Mouse (Mus musculus): ENCODE data around the gene Clic4. TPM values are rescaled to one million over a fixed set of nuclear protein-coding genes. Genes with fewer than 3 reads are reported as not detected.
A peak's percentile ranks its signal among the peaks of the same experiment; 100 is the strongest.

Gene Clic4
- total RNA-seq, 2 experiments from 2014 or later, result 27.1 to 27.6 TPM

DNA sequence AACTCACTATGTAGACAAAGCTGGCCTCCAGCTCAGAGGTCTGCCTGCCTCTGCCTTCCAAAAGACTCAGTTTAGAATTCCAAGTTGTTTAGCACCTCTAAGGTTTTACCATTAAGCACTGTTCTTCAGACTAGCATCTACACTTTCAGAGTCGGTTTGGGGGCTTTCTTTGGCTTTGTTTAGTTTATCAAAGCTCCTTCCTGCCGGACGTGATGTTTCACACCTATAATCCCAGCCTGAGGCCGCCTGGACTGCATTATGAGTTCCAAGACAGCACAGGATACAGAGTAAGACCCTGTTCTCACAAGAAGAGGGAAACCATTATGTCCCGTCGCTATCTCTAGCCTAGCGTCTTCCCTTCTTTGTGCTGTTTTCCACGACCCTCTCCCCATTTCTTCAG lies 2.1 kb downstream of the Clic4 start:
- no peak for DNase-seq (ENCODE audit: extremely low spot score in 1 of 2, low spot score in 2 of 2)
- intact Hi-C loops (cut with DNase I), result loop anchor here (5.0 kb wide), 1 partner anchor 42 kb away; no protein-coding TSS in a partner anchor

DNA sequence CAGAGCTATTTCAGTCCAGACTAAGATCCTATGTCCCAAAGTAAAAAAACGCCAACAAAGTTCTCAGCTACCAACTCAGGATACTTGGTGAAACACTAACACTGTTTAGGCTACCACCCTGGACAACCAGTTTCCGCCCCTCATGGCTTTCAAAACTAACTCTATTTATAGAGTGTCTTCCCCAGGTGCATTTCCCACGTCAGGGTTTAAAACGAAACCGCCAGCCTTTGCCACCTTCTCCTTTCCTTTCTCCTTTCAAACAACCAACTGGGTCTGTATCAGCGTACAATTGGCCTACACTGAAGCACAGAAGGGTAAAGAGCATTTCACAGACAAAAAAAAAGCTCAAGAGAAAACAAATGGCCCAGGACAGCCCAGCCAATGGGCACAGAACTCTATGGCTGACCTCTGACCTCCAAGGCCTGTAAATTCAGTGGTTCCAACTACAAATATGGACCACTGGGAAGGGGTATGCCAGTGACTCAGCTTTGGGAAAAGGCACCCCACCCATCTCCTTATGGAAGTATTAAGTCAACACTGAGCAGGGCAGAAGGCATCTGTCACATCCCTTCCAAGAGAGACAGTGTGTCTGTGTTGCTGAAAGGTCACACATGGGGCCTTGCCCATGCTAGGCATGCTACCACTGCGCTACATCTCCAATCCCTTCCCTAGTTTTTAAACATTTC lies 2.8 kb downstream of the Clic4 start:
- intact Hi-C loops (cut with DNase I), result loop anchor here (5.0 kb wide), 2 partner anchors 43 to 47 kb away; no protein-coding TSS in a partner anchor
- DNase-seq (ENCODE audit: extremely low spot score in 1 of 2, low spot score in 2 of 2), result no peak

DNA sequence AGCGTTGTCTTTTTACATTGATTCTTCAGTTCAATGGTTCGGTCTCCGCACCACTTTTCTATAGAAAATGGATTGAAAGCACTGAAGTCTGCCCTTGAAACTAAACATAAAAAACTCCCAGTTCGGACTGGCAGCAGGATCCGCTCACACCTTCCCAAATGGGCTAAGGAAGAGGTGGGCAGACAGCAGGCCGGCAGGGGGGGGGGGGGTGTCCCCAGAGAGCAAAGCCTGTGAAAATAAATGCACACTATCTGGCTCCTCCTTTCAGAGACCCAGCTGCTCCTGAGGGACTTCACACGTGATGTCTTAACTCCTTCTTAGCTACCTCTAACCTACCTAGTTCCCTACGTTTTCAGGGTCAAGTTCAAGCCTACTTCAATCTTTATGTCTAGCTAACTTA lies 5.1 kb downstream of the Clic4 start:
- DNase-seq (ENCODE audit: extremely low spot score in 1 of 2, low spot score in 2 of 2), result no peak
- intact Hi-C loops (cut with DNase I), result loop anchor here (5.0 kb wide), 1 partner anchor 45 kb away; no protein-coding TSS in a partner anchor

DNA sequence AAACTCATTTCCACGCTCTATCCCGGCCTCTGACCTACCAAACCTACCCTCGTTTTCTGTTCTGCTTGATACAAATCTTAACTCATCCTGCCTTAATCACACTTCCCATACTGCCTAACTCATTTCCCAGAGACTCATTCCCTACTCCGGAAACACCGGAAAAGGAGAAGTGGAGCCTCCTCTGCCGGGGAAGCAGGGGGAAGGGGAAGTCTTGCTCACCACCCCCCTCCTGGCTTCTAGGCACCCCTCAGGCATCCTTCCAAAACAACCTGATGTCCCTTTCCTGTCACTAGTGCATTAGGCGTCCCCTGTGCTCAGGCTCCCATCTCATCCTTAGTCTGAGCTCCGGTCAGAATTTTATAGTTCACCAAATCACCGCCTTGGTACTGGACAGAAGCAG lies 5.6 kb downstream of the Clic4 start:
- intact Hi-C loops (cut with DNase I), result loop anchor here (5.0 kb wide), 1 partner anchor 45 kb away; no protein-coding TSS in a partner anchor
- DNase-seq (ENCODE audit: extremely low spot score in 1 of 2, low spot score in 2 of 2), result peak in 1 of 2 experiments; percentile 41

DNA sequence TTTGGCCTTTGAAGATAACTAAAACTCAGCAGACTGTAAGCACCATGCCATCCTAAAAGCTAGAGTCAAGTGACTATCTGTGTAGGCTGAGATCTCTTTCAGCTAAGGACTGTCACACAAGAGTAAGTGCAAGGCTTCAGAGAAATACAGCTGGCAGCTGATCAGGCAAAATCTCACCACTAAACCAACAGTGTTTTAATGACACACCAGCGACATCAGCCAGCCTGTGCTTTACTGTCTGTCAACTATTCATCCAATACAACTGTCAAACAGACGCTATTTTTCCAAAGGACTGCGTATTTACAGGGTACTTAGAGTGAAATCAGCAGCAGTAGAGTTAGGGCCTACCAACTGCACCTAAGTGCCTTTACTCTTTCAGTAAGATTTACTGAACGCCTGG lies 12.2 kb downstream of the Clic4 start:
- DNase-seq (ENCODE audit: extremely low spot score in 1 of 2, low spot score in 2 of 2), result no peak
- intact Hi-C loops (cut with DNase I), result no loop called here

DNA sequence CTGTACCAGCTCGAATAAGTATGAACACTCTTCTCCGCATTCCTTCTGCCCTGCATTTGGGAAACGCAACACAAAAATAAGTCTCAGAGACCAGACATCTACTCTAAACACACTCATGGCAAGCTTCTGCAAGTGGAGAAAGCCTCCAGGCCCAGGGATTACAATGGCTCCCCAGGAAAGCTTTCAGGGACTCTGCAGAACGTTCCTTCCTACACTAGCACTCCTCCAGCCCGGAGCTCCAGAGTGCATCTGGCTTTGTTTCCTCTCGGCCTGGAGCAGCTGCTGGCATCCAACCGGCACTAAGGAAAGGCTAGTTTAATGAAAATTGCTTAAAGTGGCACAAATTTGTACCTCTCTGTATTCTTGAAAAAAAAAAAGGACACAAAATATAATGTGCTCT lies 14.1 kb downstream of the Clic4 start:
- intact Hi-C loops (cut with DNase I), result no loop called here
- DNase-seq (ENCODE audit: extremely low spot score in 1 of 2, low spot score in 2 of 2), result peak in 1 of 2 experiments; percentile 34

DNA sequence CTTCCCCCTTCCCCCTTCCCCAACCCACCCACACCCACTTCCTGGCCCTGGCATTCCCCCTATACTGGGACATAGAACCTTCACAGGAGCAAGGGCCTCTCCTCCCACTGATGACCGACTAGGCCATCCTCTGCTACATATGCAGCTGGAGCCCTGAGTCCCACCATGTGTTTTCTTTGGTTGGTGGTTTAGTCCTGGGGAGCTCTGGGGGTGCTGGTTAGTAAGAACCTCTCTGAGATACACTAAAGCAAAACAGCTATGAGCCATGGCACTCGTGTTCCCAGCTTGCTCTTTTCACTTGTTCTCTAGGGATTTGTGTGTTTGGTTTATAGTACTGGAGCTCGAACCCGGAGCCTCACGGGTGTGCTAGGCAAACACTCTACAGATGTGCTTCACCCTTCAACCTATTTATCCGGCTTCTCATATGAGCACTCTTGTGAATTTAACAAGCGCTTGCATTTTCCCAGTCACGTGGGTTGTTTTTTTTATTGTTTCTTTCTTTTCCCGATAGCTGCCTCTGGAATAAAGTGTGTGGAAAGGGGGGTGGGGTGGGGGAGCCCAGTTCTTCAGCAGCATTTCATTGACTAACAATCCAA lies 14.6 kb downstream of the Clic4 start:
- intact Hi-C loops (cut with DNase I), result no loop called here
- DNase-seq (ENCODE audit: extremely low spot score in 1 of 2, low spot score in 2 of 2), result no peak

DNA sequence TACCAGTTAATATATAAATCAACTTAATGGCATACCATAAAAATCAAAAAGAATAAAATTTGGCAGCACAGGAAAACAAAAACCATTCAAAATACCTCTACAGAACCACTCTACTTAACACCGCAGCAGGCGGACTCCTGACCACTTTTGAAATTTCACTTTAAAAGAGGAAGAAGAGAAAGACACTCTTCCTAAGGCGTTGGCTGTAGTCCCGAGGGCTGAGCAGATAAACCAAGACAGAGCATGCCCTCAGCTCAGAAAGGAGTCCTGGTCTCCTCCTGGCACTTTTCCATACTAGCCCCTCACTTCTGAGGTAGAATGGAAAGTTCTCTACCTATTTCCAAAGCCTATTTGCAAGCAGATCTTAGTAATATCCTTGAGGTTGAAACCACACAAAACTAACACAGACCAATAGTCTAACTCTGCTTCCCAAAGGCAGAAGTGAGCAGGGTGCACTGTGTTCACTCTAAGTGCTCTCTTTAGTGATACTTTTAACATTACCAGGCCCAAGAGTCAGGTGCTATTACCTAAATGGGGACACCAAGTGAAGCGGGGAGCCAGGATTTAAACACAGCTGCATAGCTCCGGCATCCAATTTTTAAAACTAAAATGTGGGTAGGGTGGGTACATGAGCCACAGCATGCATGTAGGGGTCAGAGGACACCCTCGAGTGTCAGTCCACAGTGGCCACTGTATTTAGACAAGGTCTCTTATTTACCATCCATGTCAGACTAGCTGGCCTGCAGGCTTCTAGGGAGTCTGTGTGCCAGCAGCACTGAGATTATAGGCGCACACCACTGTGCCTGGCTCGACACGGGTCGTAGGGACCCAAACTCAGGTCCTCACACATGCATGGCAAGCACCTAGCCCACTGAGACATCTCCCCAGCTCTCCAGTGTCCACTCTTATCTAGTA lies 15.8 kb downstream of the Clic4 start:
- intact Hi-C loops (cut with DNase I), result no loop called here

DNA sequence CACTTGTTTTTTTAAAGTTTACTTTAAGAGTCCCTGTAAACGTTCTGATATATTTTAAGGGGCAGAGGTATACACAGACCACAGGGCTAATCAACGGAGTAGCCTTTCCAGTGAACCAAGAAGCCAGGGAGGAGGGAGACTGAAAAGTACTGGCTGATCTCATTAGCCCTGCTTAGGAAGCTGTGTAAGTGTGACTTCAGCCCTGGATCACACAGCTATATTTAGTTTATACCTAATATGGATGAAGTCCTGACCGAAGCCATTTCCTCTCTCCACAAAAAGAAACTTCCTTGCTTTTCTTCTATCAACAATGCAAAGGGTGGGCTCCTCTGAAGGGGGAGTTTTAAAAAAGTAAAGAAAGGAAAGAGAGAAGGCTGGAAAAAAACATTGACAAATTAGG lies 17.8 kb downstream of the Clic4 start:
- DNase-seq (ENCODE audit: extremely low spot score in 1 of 2, low spot score in 2 of 2), result no peak
- intact Hi-C loops (cut with DNase I), result no loop called here

More for the DNA sequence above, 15.8 kb downstream of the Clic4 start:
- DNase-seq (ENCODE audit: extremely low spot score in 1 of 2, low spot score in 2 of 2), result no peak

DNA sequence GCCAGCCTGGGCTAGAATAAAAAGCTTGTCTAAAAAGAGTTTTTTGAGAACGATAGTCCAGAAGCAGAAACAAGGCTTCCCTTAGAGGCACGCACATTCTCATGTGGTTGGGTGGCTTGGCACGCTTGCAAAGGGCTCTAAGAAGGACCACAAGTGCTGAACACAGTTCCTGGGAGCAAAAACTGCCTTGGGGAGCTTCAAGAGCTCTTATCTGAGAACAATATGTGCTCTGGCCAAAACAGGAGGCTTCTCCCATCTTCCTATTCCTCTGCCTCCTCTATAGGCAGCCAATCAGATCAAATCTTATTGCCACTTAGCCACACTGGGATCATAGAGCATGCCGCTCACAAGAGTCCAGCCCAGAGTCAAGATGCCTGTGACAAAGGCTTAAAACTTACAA lies 18.3 kb downstream of the Clic4 start:
- intact Hi-C loops (cut with DNase I), result no loop called here
- DNase-seq (ENCODE audit: extremely low spot score in 1 of 2, low spot score in 2 of 2), result no peak

DNA sequence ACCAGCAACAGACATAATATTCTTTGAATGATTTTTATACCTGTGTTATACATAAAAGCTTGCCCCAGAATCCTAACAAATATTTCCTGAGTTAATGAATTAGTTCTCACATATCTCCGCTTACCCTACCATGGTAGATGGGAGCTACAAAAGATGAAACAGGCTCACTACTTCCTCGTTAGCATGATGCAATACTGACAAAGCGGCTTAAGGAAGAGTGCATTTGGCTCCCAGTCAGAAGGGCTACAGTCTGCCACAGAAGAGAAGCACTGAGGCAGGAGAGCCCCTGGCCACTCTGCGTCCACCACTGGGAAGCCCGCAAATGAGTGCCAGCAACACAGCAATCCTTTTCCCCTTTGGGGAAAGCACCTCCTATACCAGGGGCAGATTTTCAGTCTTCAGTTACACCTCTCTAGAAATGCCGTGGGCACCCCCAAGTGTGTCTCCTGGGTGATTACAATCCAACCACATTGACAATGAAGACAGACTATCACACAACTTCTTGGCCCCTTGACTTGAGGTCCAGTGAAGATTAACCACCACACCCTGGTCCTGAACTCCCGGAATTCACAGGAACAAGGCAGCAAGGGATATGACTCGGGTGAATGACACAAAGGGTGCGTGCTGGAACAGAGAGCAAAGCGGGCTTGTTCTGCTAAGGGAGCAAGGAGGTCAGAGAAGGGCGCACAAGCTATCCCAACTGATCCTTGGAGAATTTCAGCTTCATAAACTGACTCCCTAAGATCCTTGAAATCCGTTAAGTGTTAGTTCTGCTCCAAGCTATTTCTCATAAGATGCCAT lies 19.2 kb downstream of the Clic4 start:
- no peak for DNase-seq (ENCODE audit: extremely low spot score in 1 of 2, low spot score in 2 of 2)
- intact Hi-C loops (cut with DNase I), result no loop called here

DNA sequence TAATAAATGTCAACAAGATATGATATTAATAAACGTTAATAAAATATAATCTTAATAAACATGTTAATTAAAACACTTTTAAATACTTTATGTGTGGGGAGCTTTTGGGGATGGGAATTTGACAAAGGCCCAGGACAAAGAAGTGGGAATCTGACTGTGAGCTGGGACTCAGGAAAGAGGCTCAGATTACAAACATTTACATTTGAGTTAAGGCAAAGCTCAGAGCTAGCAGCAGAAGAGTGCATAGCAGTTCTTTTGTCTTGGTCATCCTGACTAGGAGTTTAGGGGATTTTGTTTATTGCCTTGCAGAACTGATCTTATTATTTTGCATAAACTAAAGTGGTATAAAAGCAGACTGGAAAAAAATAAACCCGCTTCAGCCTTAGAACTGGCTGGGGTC lies 20.8 kb downstream of the Clic4 start:
- intact Hi-C loops (cut with DNase I), result no loop called here
- DNase-seq (ENCODE audit: extremely low spot score in 1 of 2, low spot score in 2 of 2), result no peak

DNA sequence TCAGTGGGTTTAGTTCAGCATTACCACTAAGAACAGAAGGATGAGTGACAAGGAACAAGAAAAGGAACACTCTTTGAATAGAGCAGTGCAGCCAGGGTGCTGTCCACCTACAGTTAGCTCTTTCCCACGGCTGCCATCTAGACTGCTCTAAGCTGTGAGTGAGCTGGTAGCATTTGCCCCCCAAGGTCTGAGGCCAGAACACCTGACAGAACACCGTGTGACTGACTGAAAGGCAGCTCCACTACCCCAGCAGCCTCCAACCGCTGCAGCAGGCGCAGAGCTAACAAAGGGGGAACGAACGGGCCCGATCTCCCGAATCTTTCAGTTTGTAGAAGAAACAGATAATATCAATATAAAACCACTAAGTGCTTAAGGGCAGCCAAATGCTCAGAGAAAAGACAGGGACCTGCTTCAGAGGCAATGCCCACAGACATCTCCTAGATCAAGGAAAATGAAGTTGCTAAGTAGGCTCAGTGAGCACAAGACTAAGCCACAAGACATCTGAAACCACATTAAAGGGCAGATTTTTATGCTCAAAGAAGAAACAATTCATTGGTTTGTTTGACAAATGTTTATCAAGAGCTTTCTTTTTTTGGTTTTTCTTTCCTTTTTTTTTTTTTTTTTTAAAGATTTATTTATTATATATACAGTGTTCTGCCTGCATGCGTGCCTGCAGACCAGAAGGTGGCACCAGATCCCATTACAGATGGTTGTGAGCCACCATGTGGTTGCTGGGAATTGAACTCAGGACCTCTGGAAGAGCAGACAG lies 24.2 kb downstream of the Clic4 start:
- intact Hi-C loops (cut with DNase I), result no loop called here

DNA sequence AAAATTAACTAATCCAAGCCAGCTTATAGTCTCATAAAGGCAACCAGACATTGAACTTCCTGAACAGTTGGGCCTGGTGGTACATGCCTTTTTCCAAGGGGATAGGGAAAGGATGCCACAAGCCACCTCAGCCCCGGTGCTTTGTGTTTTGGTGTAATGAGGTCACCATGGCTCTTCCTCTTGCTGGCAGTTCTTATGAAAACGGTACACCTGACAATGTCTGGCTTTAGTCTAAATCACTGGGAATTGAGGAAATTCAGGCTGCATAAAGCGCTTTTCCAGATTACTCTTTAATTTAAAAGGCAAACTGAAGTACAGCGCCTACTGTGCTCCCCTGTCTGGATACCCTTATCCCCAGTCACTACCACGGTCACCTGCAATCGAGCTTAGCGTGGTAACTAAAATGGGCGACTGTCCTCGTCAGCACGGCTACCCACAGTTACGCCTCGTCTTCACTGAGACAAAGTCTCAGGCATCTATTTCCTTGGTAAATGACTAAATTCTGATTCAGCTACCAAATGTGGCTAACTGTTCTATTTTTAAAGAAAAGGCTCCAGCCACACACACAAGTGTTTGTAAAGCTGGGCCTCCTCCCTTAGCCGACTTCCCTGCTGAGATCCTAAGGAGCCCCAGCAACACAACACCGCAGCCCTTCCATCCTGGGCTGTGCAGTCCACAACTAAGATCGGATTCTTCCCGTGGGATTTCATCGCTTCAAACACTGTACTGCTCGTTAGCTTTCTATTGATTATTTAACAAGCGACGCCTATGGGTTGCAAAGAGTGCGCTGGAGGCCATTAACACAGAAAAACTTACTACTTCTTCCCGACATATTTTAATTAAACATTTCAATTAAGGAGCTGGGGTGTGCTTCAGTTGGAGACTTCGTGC lies 25.5 kb downstream of the Clic4 start:
- no peak for DNase-seq (ENCODE audit: extremely low spot score in 1 of 2, low spot score in 2 of 2)
- intact Hi-C loops (cut with DNase I), result no loop called here

More for the DNA sequence above, 24.2 kb downstream of the Clic4 start:
- no peak for DNase-seq (ENCODE audit: extremely low spot score in 1 of 2, low spot score in 2 of 2)

DNA sequence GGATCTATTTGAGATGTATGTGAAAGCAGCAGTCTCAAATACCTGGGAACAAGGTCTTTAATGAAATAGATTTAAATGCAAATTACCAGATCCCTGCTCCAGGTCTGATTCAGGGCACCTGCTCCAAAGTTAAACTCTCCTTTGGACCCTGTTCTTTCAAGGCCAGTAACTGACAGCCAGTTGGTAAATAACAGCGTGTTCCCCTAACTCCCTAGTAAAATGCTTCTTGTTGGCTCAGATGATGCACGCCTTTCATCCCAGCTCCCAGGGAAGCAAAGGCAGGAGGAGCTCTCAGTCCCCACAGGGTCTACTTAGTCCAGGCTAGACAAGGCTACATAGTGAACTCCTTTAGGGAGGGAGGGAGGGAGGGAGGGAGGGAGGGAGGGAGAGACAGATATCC lies 26.2 kb downstream of the Clic4 start:
- intact Hi-C loops (cut with DNase I), result no loop called here
- DNase-seq (ENCODE audit: extremely low spot score in 1 of 2, low spot score in 2 of 2), result no peak

DNA sequence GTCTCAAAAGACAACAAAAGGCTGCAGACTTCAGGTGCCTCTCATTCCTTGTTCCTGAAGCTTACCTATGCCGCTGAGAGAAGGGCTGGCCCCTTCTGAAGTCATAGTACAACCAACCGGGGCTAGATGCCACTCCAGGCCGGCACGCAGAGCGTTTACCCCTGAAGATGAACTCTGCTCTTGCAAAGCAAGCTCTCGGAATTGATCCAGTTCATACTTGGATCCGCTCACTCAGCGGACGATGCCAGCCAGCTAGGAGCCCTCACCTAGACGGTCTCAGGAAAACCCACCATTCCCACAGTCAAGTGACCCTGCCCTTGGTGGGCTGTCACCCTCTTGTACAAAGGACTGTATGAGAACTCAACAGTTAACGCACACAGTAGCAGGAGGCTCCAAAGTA lies 26.8 kb downstream of the Clic4 start:
- no peak for DNase-seq (ENCODE audit: extremely low spot score in 1 of 2, low spot score in 2 of 2)
- intact Hi-C loops (cut with DNase I), result no loop called here

DNA sequence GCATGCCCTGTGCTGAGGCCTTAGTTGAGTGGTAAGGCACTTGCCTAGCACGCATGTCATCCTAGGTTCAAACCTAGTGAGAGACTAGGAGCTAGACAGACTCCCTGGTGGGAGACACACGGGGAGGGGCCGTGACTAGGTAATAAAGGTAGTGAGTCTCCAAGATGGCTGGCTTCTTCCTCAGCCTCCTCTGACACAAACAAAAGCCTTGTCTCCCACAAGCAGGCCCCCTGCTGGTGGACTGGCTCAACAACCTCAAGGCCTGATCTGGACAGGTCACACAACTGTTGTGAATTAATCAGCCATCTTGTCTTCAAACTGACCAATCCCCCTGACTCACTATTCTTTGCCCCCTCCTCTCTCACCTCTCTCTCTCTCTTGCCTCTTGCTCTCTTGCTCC lies 28.3 kb downstream of the Clic4 start:
- intact Hi-C loops (cut with DNase I), result no loop called here
- peak in 1 of 2 experiments; percentile 47 for DNase-seq (ENCODE audit: extremely low spot score in 1 of 2, low spot score in 2 of 2)

Data from left cerebral cortex, postnatal 10 days (tissue).